Mouse (Mus musculus): ENCODE data around the gene Ubqln1. TPM values are rescaled to one million over a fixed set of nuclear protein-coding genes. Genes with fewer than 3 reads are reported as not detected.
"Not testable (repeated sequence)": the region's sequence is repeated elsewhere in the genome, so short reads cannot be mapped to it uniquely, and the experiment has no call there.

Gene Ubqln1
- polyA plus RNA-seq, 1 experiment = 147 TPM

DNA sequence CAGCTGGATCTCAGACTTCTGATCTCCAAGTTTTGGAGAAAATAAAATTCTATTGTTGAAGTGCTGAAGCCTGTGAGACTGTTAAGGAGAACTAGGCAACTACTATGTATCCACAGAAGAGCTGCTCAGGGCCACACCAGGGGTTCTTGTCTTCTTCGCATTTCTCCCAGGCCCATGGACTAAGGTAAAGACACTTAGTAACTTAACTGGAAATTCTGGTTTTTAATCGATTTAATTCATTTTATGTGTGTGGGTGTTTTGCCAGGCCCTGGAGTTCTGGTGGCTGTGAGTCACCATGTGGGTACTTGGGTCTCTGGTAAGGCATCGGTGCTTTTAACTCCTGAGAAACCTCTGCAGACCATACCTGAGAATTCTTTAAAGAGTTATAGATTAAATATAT, 65.8 kb downstream of the Ubqln1 start:
- H3K4me3 ChIP-seq (replicated peaks; ENCODE audit: insufficient read depth, low read depth, low read length) = no peak overlapping the region
- peaks cover 5% of the 10 kb centered on the region; the same call in 1 of the 2 replicates for H3K4me1 ChIP-seq (ENCODE audit: control insufficient read depth, insufficient read depth, low read length)
- H3K27ac ChIP-seq (ENCODE audit: insufficient read depth, low read length) = no peak overlapping the region
- TF ChIP-seq POLR2A (IDR thresholded peaks at IDR 0.05; ENCODE audit: borderline replicate concordance, insufficient read depth, low read length) = no peak
- no peaks in the 10 kb centered on the region for H3K27me3 ChIP-seq (ENCODE audit: control insufficient read depth, insufficient read depth, low read length)
- WGBS = 95% methylated on average over 3 of the region's 3 CpGs
- no peak for DNase-seq

DNA sequence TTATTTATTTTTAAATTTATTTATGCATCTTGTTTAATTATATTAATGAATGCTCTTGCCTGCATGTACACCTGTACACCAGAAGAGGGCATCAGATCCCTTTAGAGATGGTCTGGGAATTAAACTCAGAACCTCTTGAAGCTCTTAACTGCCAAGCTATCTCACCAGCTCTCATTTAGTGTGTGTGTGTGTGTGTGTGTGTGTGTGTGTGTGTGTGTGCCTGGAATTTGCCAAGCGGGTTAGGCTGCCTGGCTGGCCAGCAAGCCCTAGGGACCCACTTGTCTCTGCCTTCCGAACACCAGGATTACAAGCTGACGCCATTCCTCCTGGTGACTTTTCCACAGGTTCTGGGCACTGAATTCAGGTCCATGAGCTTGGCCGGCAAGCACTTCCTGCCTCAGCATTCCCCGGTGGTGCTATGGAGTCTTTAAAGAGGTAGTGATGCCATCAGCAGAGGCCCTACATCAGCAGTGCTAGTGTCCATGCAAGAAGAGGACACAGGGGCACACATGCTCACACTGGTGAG, 66.4 kb downstream of the Ubqln1 start:
- H3K4me3 ChIP-seq (replicated peaks; ENCODE audit: insufficient read depth, low read depth, low read length) = no peak overlapping the region

DNA sequence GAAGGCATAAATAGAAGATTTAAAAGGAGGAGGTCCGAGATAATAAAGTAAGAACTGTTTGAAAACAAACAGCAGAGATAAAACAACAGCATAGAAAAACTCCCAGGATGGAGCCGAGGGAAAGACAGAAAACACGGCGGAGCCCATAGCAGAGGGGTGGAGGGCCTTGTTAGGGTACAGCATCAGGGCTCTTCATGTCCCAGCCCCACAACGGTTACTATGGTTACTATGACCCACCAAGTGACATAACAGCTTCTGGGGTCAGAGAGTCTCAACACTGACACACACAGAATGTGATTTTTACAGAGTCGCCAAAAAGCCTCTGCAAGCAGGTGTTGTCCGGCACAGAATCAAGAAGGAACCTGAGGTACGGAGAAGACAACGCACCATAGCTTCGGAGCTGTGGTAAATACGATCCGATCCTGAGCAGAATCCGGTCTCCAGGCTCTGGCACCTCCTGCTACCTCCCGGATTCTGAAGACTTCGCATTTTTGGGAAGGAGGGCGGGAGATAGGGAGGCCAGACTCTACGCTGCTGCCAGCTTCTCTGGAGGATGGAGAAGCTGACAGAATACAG, 67.1 kb downstream of the Ubqln1 start:
- TF ChIP-seq POLR2A (IDR thresholded peaks at IDR 0.05; ENCODE audit: borderline replicate concordance, insufficient read depth, low read length) = peak; percentile 33; the same call in 1 of the 2 replicates
- TF ChIP-seq CTCF (IDR thresholded peaks at IDR 0.05; ENCODE audit: borderline replicate concordance, insufficient read depth, low read depth, low read length) = no peak
- H3K4me3 ChIP-seq (replicated peaks; ENCODE audit: insufficient read depth, low read depth, low read length) = peak overlapping the region; percentile 52
- 1% methylated on average over 17 of the region's 17 CpGs for WGBS
- H3K4me1 ChIP-seq (ENCODE audit: control insufficient read depth, insufficient read depth, low read length) = peaks cover 5% of the 10 kb centered on the region; the same call in 1 of the 2 replicates
- peak; percentile 56 to 62 for DNase-seq
- H3K27me3 ChIP-seq (ENCODE audit: control insufficient read depth, insufficient read depth, low read length) = no peaks in the 10 kb centered on the region
- no peak overlapping the region for H3K27ac ChIP-seq (ENCODE audit: insufficient read depth, low read length)

More for the DNA sequence above, 66.4 kb downstream of the Ubqln1 start:
- Histone ChIP-seq H3K27me3 (ENCODE audit: control insufficient read depth, insufficient read depth, low read length) (no peaks in the 10 kb centered on the region), H3K4me1 (ENCODE audit: control insufficient read depth, insufficient read depth, low read length) (peaks cover 5% of the 10 kb centered on the region; the same call in 1 of the 2 replicates), H3K27ac (ENCODE audit: insufficient read depth, low read length) (no peak overlapping the region)
- 27% methylated on average over 5 of the region's 5 CpGs for WGBS
- TF ChIP-seq POLR2A (IDR thresholded peaks at IDR 0.05; ENCODE audit: borderline replicate concordance, insufficient read depth, low read length) (no peak), CTCF (IDR thresholded peaks at IDR 0.05; ENCODE audit: borderline replicate concordance, insufficient read depth, low read depth, low read length) (peak; percentile 38; the same call in 1 of the 2 replicates)
- peak; percentile 40 to 47 for DNase-seq

DNA sequence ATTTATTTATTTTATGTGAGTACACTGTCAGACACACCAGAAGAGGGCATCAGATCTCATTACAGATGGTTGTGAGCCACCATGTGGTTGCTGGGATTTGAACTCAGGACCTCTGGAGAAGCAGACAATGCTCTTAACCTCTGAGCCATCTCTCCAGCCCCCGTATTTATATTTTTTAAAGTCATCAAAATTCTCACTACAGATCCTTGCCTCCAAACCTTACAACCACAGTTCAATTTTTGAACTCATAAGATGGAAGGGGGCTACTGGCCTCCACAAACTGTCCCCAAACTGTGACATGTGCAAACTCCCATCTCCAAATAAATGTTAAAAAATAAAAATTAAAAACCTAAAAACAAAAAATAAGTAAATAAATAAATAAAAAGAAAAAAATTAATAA, 67.7 kb downstream of the Ubqln1 start:
- TF ChIP-seq POLR2A (IDR thresholded peaks at IDR 0.05; ENCODE audit: borderline replicate concordance, insufficient read depth, low read length) (no peak), CTCF (IDR thresholded peaks at IDR 0.05; ENCODE audit: borderline replicate concordance, insufficient read depth, low read depth, low read length) (no peak)
- Histone ChIP-seq H3K4me3 (replicated peaks; ENCODE audit: insufficient read depth, low read depth, low read length) (no peak overlapping the region), H3K27me3 (ENCODE audit: control insufficient read depth, insufficient read depth, low read length) (no peaks in the 10 kb centered on the region), H3K4me1 (ENCODE audit: control insufficient read depth, insufficient read depth, low read length) (peaks cover 5% of the 10 kb centered on the region; the same call in 1 of the 2 replicates), H3K27ac (ENCODE audit: insufficient read depth, low read length) (no peak overlapping the region)
- DNase-seq = no peak
- 76% methylated on average over 1 of the region's 1 CpGs for WGBS

DNA sequence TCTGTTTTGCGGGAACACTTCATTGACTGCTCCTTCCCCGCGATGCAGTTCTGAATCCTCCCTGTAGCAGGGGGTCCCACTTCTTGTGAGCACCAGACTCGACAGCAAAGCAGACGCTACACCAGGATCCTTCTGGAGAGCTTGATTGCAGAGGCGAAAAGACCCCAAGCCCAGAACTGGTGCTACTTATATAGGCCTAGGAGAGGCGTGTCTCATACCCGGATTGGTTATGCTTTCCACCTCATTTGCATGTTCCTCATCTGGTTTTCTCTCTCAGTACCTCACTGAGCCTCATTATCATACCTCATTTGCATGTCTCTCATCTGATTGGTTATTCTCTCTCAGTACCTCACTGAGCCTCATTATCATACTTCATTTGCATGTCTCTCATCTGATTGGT, 68.8 kb downstream of the Ubqln1 start:
- WGBS = 96% methylated on average over 8 of the region's 8 CpGs
- not testable (repeated sequence) for DNase-seq; H3K4me1 ChIP-seq (ENCODE audit: control insufficient read depth, insufficient read depth, low read length); H3K27me3 ChIP-seq (ENCODE audit: control insufficient read depth, insufficient read depth, low read length); H3K4me3 ChIP-seq (replicated peaks; ENCODE audit: insufficient read depth, low read depth, low read length); H3K27ac ChIP-seq (ENCODE audit: insufficient read depth, low read length)

DNA sequence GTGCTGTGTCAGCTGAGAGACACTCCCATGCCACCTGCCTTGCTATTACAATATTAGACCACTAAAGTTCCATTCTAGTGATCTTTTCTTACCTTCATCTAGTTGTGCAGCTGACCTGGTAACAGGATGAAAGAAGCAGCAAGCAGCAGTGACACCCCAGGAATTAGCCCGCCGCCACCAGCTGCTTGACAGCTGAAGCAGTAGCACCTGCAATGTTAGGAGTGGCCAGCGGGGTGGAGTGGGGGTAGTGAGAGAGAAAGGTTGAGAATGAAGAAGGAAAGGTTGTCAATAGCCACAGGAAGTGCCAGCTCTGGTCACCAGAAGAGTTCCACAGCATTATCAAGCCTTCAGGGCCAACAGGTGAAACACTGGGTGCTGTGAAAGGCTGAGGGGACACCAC, 83.8 kb downstream of the Ubqln1 start:
- DNase-seq = no peak
- H3K4me1 ChIP-seq (ENCODE audit: control insufficient read depth, insufficient read depth, low read length) = peaks cover 5% of the 10 kb centered on the region; the same call in 1 of the 2 replicates
- no peak for TF ChIP-seq CTCF (IDR thresholded peaks at IDR 0.05; ENCODE audit: borderline replicate concordance, insufficient read depth, low read depth, low read length)
- no peak for TF ChIP-seq POLR2A (IDR thresholded peaks at IDR 0.05; ENCODE audit: borderline replicate concordance, insufficient read depth, low read length)
- H3K4me3 ChIP-seq (replicated peaks; ENCODE audit: insufficient read depth, low read depth, low read length) = no peak overlapping the region
- WGBS = 65% methylated on average over 3 of the region's 3 CpGs
- no peak overlapping the region for H3K27ac ChIP-seq (ENCODE audit: insufficient read depth, low read length)
- no peaks in the 10 kb centered on the region for H3K27me3 ChIP-seq (ENCODE audit: control insufficient read depth, insufficient read depth, low read length)

DNA sequence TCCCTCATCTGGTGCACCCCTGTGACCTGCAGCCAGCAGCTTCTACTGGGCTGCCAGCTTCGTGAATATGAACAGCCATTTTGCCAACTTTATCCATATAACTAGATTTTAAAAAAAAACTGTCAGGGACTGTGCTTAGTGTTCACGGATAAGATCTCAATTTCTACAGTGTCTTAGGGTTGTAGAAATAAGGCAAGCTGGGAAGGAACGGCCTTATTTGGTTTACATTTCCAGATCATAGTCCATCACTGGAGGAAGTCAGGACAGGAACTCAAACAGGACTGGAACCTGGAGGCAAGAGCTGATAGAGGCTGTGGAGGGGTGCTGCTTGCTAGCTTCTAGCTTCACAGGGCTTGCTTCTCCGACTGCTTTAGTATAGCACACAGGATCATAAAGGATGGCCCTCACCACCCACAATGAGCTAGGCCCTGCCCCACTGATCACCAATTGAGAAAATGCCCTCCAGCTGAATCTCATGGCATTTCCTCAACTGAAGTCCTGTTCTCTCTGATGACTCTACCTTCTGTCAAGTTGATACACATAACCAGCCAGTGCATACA, 85.7 kb downstream of the Ubqln1 start:
- Histone ChIP-seq H3K4me1 (ENCODE audit: control insufficient read depth, insufficient read depth, low read length) (peaks cover 5% of the 10 kb centered on the region; the same call in 1 of the 2 replicates), H3K27ac (ENCODE audit: insufficient read depth, low read length) (peak overlapping the region; percentile 96), H3K4me3 (replicated peaks; ENCODE audit: insufficient read depth, low read depth, low read length) (peak overlapping the region; percentile 76), H3K27me3 (ENCODE audit: control insufficient read depth, insufficient read depth, low read length) (no peaks in the 10 kb centered on the region)
- WGBS = 30% methylated on average over 4 of the region's 4 CpGs
- no peak for DNase-seq
- no peak for TF ChIP-seq POLR2A (IDR thresholded peaks at IDR 0.05; ENCODE audit: borderline replicate concordance, insufficient read depth, low read length)
- TF ChIP-seq CTCF (IDR thresholded peaks at IDR 0.05; ENCODE audit: borderline replicate concordance, insufficient read depth, low read depth, low read length) = no peak
